Mouse (Mus musculus) 3T3-L1 (cell line): ENCODE measurements around the gene Wdr70.

ENCODE experiments used
- DNase-seq: peaks from one replicate; pipeline ENCODE4 v3.0.0-alpha.2; 2015; ENCODE audit warnings: low read depth, low spot score

Gene Wdr70

GRCm38 (mm10) chr15:8030643-8031042 lies 68.4 kb downstream of the Wdr70 start:
- no peak for DNase-seq

DNA sequence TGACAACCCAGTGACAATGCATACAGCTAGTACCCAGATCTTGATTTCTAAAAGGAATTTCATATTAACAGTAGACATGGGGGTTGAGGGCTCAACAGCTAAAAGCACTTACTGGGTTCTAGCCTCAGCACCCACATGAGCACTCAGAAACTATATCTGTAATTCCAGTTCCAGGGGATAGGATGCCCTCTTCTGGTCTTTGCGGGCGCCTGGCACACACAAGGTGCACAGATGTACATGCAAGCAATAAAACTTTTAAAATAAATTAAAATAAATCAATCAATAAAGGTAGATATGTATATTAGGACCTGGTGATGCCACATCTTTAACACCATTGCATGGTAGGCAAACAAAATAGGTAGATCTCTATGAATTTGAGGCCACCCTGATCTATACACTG lies 71.5 kb downstream of the Wdr70 start:
- DNase-seq = peak; percentile 33

- DNase-seq = no peak
These were observed 87.6 kb downstream of the Wdr70 start for GRCm38 (mm10) chr15:8011418-8011817.

DNA sequence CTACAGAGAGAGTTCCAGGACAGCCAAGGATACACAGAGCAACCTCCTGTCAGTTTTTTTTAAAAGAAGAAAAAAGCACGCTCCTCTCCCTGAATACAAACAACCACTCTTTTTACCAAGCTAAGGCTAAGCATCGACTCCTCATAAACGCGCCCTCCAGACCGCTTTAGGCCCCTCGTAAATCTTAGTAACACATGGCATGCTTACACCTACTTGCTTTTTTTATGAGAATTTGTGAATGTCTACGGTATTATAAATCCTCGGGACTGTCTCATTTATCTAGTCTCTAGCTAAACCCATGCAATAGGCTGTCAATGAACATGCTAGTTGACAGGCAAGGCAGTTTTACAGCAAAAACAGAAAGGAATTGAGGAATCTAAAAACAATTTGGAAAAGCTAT lies 91.6 kb downstream of the Wdr70 start:
- DNase-seq = no peak

- peak; percentile 76 for DNase-seq
These were observed 93.0 kb downstream of the Wdr70 start for GRCm38 (mm10) chr15:8006056-8006455.

- DNase-seq = peak; percentile 18
These were observed 93.5 kb downstream of the Wdr70 start for GRCm38 (mm10) chr15:8005506-8005905.

GRCm38 (mm10) chr15:8003789-8004188 lies 95.2 kb downstream of the Wdr70 start:
- no peak for DNase-seq

DNA sequence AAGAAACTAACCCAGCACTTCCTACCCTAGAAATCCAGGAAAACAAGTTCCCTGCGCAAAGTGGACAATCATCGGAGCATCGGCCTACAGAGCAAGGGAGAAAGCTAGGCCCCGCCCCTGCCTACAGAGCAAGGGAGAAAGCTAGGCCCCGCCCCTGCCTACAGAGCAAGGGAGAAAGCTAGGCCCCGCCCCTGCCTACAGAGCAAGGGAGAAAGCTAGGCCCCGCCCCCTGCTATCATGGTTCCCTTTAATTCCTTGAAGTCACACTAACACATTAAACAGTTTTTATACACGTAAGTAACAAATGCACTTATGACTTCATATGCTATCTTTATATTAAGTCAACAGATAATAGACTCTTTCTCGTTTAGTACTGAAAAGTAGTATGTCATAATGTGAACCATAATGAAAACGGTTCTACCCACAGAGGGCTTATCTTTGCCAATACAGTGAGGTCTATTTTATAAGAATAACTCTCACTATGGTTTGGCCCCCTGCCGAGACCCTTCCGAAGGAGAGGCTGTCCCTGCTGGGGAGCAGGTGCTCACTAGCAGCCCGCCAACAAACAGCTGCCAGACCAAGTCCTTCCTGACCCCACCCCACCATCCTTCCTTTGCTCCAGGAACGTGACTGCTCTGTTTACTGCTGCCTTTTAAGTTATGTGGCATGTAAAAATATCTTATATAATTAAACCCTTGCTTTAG lies 100.0 kb downstream of the Wdr70 start:
- DNase-seq = peak; percentile 13

DNA sequence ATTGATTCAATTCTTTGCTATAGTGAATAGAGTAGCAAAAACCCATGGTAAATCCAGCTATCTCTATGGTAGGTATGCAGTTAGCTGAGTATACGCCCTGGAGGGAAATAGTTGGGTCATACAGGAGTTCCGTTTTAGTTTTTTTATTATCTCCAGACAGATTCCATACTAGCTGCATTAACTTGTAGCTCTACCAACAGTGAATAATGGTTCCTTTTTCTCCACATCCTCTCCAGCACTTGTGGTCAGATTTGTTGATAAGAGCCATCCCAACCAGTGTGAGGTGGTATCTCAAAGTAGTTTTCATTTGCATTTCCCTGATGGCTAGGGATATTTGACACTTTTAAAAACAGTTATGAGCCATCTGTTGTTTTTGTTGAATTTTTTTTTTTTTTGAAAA lies 100.9 kb downstream of the Wdr70 start:
- DNase-seq = peak; percentile 85

GRCm38 (mm10) chr15:7993721-7994120 lies 105.3 kb downstream of the Wdr70 start:
- DNase-seq = no peak

GRCm38 (mm10) chr15:7990101-7990500 lies 108.9 kb downstream of the Wdr70 start:
- peak; percentile 70 for DNase-seq

DNA sequence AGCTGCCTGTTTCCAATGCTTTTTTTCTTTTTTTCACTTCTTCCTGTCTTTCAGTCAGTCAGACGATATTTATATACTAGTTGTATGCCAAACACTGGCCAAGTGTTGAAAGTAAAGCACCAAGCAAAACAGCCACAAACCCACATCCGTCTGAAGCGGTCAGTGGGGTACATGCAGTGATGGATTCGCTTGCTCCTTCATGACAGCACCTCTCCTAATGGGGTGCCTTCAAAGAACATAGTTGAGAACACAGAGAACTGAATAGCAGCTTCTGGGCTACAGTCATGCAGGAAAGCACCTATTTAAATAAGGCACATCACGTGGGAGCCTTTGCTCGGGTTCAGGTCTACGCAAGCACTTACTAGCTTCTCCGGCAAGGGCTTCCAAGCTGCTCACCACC lies 111.6 kb downstream of the Wdr70 start:
- no peak for DNase-seq

- peak; percentile 29 for DNase-seq
These were observed 112.7 kb downstream of the Wdr70 start for GRCm38 (mm10) chr15:7986274-7986673.

DNA sequence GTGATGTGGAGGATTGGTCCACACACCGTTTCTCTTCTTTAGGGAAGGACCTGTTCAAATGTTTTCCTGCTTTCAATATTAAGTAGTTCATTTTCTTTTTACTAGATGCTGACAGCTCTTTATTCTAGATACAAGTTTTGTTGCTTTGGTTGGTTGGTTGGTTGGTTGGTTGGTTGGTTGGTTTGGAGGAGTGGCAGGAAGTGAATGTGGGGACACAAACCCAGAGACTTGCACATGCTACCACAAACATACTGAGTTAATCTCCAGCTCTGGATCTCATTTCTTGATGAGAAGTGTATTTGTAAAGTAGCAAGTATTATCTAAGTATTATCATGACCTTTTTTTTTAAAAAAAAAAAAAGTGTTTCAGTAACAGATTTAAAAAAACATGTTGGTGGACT lies 120.4 kb downstream of the Wdr70 start:
- DNase-seq = no peak

DNA sequence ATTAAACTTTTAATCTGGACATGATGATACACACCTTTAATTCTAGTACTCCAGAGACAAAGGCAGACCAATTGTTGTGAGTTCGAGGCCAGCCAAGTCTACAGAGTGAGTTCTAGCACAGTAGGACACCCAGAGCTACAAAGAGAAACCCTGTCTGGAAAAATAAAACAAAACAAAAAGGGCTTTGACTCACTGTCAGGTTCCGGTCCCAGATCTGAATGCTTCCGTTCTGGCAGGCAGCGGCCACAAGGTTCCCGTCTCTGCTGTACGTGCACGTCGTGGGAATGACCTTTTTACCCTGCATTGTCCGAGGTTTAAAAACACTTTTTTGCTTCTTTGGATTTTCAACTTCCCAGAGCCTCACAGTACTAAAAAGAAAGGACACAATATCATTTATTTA lies 122.2 kb downstream of the Wdr70 start:
- no peak for DNase-seq

- DNase-seq = peak; percentile 14
These were observed 124.6 kb downstream of the Wdr70 start for GRCm38 (mm10) chr15:7974368-7974767.

DNA sequence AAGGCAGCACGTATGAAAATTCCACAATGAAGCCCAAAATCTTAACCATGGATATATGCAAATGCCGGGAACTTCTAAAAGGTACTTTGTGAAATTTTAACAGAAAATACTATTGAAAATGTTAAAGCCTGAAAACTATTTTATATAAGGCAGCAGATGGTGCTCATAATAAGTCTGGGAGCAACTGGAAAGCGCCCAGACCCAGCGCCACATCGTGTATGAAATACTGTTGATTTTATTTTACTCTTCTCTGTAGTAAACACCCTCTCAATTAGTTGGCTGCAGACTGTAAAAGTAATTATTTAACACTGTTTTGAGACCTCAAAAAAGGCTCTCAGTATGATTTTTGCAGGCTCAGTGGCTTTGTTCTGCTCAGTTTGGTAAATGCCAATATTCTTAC lies 126.5 kb downstream of the Wdr70 start:
- no peak for DNase-seq

DNA sequence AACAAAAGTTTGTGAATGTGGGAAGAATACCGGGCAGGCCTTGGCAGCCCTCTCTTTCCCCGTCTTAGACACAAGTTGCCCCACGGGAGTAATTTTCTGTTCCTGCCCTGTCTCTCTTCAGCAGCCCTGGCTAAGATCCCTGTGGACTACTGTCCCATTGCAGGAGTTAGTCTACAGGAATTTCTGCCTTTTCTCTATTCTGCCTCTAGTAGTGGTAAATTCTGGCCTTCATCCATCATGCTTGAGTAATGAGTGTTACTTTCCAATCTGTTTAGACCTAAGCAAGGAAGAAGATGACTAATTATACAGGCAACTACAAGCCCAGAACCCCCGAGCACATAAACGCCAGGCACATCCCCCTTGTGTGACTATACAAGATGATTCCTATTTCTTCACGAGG lies 136.2 kb downstream of the Wdr70 start:
- peak; percentile 92 for DNase-seq

- no peak for DNase-seq
These were observed 137.5 kb downstream of the Wdr70 start for GRCm38 (mm10) chr15:7961489-7961888.

GRCm38 (mm10) chr15:7956899-7957298 lies 142.1 kb downstream of the Wdr70 start:
- no peak for DNase-seq

DNA sequence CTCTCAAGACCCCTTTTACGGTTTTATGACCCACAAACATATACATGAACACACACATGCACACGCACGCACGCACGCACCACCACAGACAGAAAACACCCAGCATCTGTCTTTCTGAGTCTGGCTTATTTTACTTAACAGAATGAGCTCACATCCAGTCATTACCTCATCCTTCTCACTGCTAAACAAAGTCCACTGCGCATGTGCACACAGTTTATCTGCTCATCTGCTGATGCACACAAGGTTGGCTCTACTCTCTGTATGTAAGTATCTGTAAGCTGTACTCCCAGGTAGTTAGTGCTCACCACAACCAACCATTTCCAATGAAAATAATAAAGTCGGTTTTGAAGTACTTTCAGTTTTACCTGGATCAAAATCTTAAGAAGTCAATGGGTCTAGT lies 148.4 kb downstream of the Wdr70 start:
- no peak for DNase-seq

GRCm38 (mm10) chr15:7941690-7942089 lies 157.3 kb downstream of the Wdr70 start:
- DNase-seq = no peak

GRCm38 (mm10) chr15:7935571-7936165 lies 163.3 kb downstream of the Wdr70 start:
- DNase-seq = no peak

DNA sequence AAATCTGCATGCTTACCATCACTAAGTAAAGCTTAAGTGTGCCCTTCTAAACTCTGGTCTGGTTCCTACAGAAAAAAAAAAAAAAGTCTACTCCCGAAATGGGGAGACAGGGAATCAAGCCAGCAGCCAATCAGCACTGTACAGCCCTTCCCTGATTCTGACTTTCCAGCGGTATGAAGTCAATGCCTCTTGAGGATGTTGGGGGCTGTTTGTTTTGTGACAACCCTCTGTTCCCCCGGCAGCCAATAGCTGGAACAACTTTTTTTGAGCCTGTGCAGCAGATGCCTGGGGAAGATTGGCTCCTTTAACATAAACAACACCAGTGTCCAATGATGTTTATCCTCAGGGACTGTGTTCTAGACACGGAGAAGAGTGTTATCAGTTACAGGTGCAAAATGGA lies 164.4 kb downstream of the Wdr70 start:
- DNase-seq = no peak
